Mouse (Mus musculus) small intestine, adult 2 months (tissue): ENCODE measurements around the gene Tifa. TPM values are rescaled to one million over a fixed set of nuclear protein-coding genes. Genes with fewer than 3 reads are reported as not detected.

ENCODE experiments used
- H3K27ac ChIP-seq: fragments of 200-500 bp; 2 replicates; pipeline ENCODE4 v1.5.1; 2012; ENCODE audit warnings: low read depth, low read length, control low read depth, inconsistent platforms; ENCODE audit not compliant: insufficient read depth
- H3K27me3 ChIP-seq: fragments of 200-500 bp; 2 replicates; pipeline ENCODE4 v1.6.1; 2012; ENCODE audit warnings: mild to moderate bottlenecking, moderate library complexity, low read length, inconsistent platforms; ENCODE audit not compliant: control insufficient read depth, insufficient read depth
- H3K36me3 ChIP-seq: fragments of 200-500 bp; 2 replicates; pipeline ENCODE4 v1.6.1; 2012; ENCODE audit warnings: mild to moderate bottlenecking, low read length, control low read depth, inconsistent platforms; ENCODE audit not compliant: control insufficient read depth, insufficient read depth
- H3K4me1 ChIP-seq: fragments of 200-500 bp; 2 replicates; pipeline ENCODE4 v1.6.1; 2012; ENCODE audit warnings: low read length, inconsistent platforms, mixed read lengths; ENCODE audit not compliant: control insufficient read depth, insufficient read depth, insufficient read length
- H3K4me3 ChIP-seq: fragments of 200-500 bp; 2 replicates; pipeline ENCODE4 v1.5.1; 2012; ENCODE audit warnings: low read depth, mild to moderate bottlenecking, control low read depth, inconsistent platforms, low read length, moderate library complexity
- CTCF ChIP-seq: fragments of 200-500 bp; IDR thresholded peaks from 2 replicates; pipeline ENCODE4 v1.5.1; 2012; ENCODE audit warnings: low read depth, mild to moderate bottlenecking, control low read depth, inconsistent platforms, low read length, moderate library complexity, mixed read lengths; ENCODE audit not compliant: insufficient replicate concordance, insufficient read length; ENCODE audit errors: extremely low read depth
- POLR2A ChIP-seq: fragments of 200-500 bp; IDR thresholded peaks from 2 replicates; pipeline ENCODE4 v1.6.1; 2012; ENCODE audit warnings: low read depth, mild to moderate bottlenecking, control low read depth, inconsistent platforms, low read length, moderate library complexity
- WGBS: fragments of 180-500 bp; shearing (Covaris S2); methylation state at CpG from one replicate; pipeline ENCODE4 v1.1.7; 2018; 5-methylcytosine and 5-hydroxymethylcytosine counted together
- polyA plus RNA-seq: library from polyadenylated mRNA; depleted of rRNA; stranded (reverse); fragments of >200 nt; gene quantifications from 2 replicates; pipeline ENCODE4 v1.2.3, GENCODE M21; 2012

Gene Tifa
- polyA plus RNA-seq, 1 experiment, result 11.3 TPM

- H3K36me3 ChIP-seq, result peaks cover 29% of the 10 kb centered on the region
- peaks cover 4% of the 10 kb centered on the region; the same call in 1 of the 2 replicates for H3K4me1 ChIP-seq
- H3K27ac ChIP-seq, result no peak overlapping the region
- no peak overlapping the region for H3K4me3 ChIP-seq
- no peak for TF ChIP-seq POLR2A
- peak; percentile 33; the same call in 1 of the 2 replicates for TF ChIP-seq CTCF
- 94% methylated on average over 3 of the region's 3 CpGs for WGBS
- no peaks in the 10 kb centered on the region for H3K27me3 ChIP-seq
These were observed 6.2 kb downstream of the Tifa start for GRCm38 (mm10) chr3:127795762-127796161.

- H3K4me1 ChIP-seq, result peaks cover 4% of the 10 kb centered on the region; the same call in 1 of the 2 replicates
- H3K27me3 ChIP-seq, result no peaks in the 10 kb centered on the region
- H3K4me3 ChIP-seq, result no peak overlapping the region
- H3K27ac ChIP-seq, result no peak overlapping the region
- peaks cover 29% of the 10 kb centered on the region for H3K36me3 ChIP-seq
- 93% methylated on average over 7 of the region's 7 CpGs for WGBS
- TF ChIP-seq POLR2A (no peak), CTCF (no peak)
These were observed 6.7 kb downstream of the Tifa start for GRCm38 (mm10) chr3:127796271-127796670.

GRCm38 (mm10) chr3:127801162-127801561 is 11.6 kb downstream of the Tifa start:
- peaks cover 5% of the 10 kb centered on the region; the same call in 1 of the 2 replicates for H3K4me1 ChIP-seq
- H3K27me3 ChIP-seq, result no peaks in the 10 kb centered on the region
- 89% methylated on average over 8 of the region's 8 CpGs for WGBS
- no peak overlapping the region for H3K27ac ChIP-seq
- H3K36me3 ChIP-seq, result peaks cover 24% of the 10 kb centered on the region
- no peak overlapping the region for H3K4me3 ChIP-seq
- TF ChIP-seq POLR2A (no peak), CTCF (no peak)

- H3K27ac ChIP-seq, result no peak overlapping the region
- H3K4me1 ChIP-seq, result 0 out of 2 replicates have a peak, but pooled peaks cover 2% of the 10 kb centered on the region
- no peaks in the 10 kb centered on the region for H3K27me3 ChIP-seq
- peaks cover 22% of the 10 kb centered on the region for H3K36me3 ChIP-seq
- TF ChIP-seq CTCF (no peak), POLR2A (no peak)
- H3K4me3 ChIP-seq, result no peak overlapping the region
- 62% methylated on average over 8 of the region's 8 CpGs for WGBS
These were observed 13.2 kb downstream of the Tifa start for GRCm38 (mm10) chr3:127802814-127803213.

- peaks cover 27% of the 10 kb centered on the region for H3K36me3 ChIP-seq
- H3K4me3 ChIP-seq, result no peak overlapping the region
- H3K4me1 ChIP-seq, result 0 out of 2 replicates have a peak, but pooled peaks cover 2% of the 10 kb centered on the region
- WGBS, result 85% methylated on average over 4 of the region's 4 CpGs
- H3K27me3 ChIP-seq, result no peaks in the 10 kb centered on the region
- TF ChIP-seq CTCF (no peak), POLR2A (no peak)
- no peak overlapping the region for H3K27ac ChIP-seq
These were observed 14.8 kb downstream of the Tifa start for GRCm38 (mm10) chr3:127804439-127804838.

GRCm38 (mm10) chr3:127805071-127805470 is 15.5 kb downstream of the Tifa start:
- peaks cover 31% of the 10 kb centered on the region for H3K36me3 ChIP-seq
- no peak overlapping the region for H3K4me3 ChIP-seq
- no peak for TF ChIP-seq CTCF
- TF ChIP-seq POLR2A, result no peak
- WGBS, result 56% methylated on average over 12 of the region's 12 CpGs
- H3K4me1 ChIP-seq, result 0 out of 2 replicates have a peak, but pooled peaks cover 2% of the 10 kb centered on the region
- no peak overlapping the region for H3K27ac ChIP-seq
- H3K27me3 ChIP-seq, result no peaks in the 10 kb centered on the region

GRCm38 (mm10) chr3:127805991-127806390 is 16.4 kb downstream of the Tifa start:
- TF ChIP-seq CTCF, result no peak
- TF ChIP-seq POLR2A, result no peak
- Histone ChIP-seq H3K36me3 (peaks cover 37% of the 10 kb centered on the region), H3K4me1 (0 out of 2 replicates have a peak, but pooled peaks cover 2% of the 10 kb centered on the region), H3K4me3 (no peak overlapping the region), H3K27me3 (no peaks in the 10 kb centered on the region), H3K27ac (no peak overlapping the region)
- WGBS, result 82% methylated on average over 6 of the region's 6 CpGs

GRCm38 (mm10) chr3:127807846-127808245 is 18.2 kb downstream of the Tifa start:
- no peaks in the 10 kb centered on the region for H3K27me3 ChIP-seq
- H3K4me1 ChIP-seq, result 0 out of 2 replicates have a peak, but pooled peaks cover 2% of the 10 kb centered on the region
- H3K36me3 ChIP-seq, result peaks cover 47% of the 10 kb centered on the region
- TF ChIP-seq POLR2A (no peak), CTCF (no peak)
- no peak overlapping the region for H3K4me3 ChIP-seq
- no peak overlapping the region for H3K27ac ChIP-seq
- WGBS, result 81% methylated on average over 5 of the region's 5 CpGs
